Mouse (Mus musculus) regulatory T cell (primary cell): Measurements from ENCODE around the gene Setd1a.
"Not testable (repeated sequence)": the region's sequence is repeated elsewhere in the genome, so short reads cannot be mapped to it uniquely, and the experiment has no call there.

Experiments used
- in situ Hi-C: fragments of 300-600 bp; cut with MboI, MseI; formaldehyde crosslinking; loops from one replicate; pipeline ENCODE4 v1.15.1; 2025; ENCODE audit warnings: high pct_unique_total_duplicates

The Setd1a gene

GRCm38 (mm10) chr7:127837473-127837872, 61.0 kb downstream of the Setd1a start:
- in situ Hi-C loops, result no loop called here

DNA sequence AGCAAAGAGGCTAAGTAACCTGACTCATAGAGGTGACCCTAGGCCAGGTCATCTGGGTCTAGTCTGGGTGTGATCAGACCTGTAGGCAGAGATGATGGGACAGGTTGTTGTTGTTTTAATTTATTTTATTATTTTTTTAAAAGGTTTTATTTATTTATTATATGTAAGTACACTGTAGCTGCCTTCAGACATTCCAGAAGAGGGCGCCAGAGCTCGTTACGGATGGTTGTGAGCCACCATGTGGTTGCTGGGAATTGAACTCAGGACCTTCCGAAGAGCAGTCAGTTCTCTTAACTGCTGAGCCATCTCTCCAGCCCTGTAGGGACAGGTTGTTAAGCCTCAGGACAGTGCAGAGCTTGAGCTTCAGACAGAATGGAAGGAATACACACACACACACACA, 61.4 kb downstream of the Setd1a start:
- in situ Hi-C loops, result not testable (repeated sequence)

- in situ Hi-C loops, result not testable (repeated sequence)
These were observed 63.6 kb downstream of the Setd1a start for GRCm38 (mm10) chr7:127840031-127840430.

- in situ Hi-C loops, result no loop called here
These were observed 64.4 kb downstream of the Setd1a start for GRCm38 (mm10) chr7:127840886-127841285.

- in situ Hi-C loops, result no loop called here
These were observed 65.0 kb downstream of the Setd1a start for GRCm38 (mm10) chr7:127841340-127842000.

DNA sequence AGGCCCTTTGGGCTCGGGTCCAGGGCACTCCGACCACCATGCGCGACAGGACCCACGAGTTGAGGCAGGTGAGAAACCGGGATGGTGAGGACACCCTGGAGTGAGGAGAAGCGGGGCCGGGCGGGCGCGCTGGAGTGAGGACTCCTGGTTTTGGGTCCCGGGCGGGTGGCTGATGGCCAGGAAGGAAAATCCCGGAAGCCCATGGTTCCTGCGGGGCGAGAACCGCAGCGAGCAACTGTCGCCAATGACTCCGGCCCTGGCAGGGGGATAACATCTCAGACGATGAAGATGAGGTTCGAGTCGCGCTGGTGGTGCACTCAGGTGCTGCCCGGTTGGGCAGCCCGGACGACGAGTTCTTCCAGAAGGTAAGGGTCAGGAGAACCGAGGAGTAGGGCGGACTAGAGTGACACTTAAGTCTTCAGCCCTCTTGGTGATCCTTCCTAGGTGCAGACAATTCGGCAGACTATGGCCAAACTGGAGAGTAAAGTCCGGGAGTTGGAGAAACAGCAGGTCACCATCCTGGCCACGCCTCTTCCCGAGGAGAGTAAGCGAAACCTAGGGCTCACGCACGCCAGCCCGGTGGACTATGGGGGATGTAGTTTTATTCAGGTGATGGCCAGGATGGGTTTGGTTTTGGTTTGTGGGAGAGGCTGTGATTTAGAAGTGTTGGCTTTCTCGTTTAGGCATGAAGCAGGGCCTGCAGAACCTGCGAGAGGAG, 65.7 kb downstream of the Setd1a start:
- in situ Hi-C loops, result no loop called here
